Mouse (Mus musculus): ENCODE results near the gene Pou2f1. TPM values are rescaled to one million over a fixed set of nuclear protein-coding genes. Genes with fewer than 3 reads are reported as not detected.

Gene Pou2f1
- polyA plus RNA-seq, 1 experiment, result 39.7 TPM

- Histone ChIP-seq H3K27ac (ENCODE audit: control insufficient read depth, insufficient read depth, low read length) (peak overlapping the region; percentile 62), H3K4me1 (replicated peaks; ENCODE audit: control insufficient read depth, insufficient read depth, low read length) (peaks cover 50% of the 10 kb centered on the region), H3K27me3 (ENCODE audit: control insufficient read depth, insufficient read depth, low read length) (no peaks in the 10 kb centered on the region), H3K4me3 (ENCODE audit: control insufficient read depth, insufficient read depth, low read length) (no peak overlapping the region), H3K36me3 (ENCODE audit: control insufficient read depth, insufficient read depth, low read length) (peaks cover 30% of the 10 kb centered on the region)
- peak; percentile 23 for DNase-seq
- WGBS, result 78% methylated on average over 4 of the region's 4 CpGs
- no peak for TF ChIP-seq CTCF (IDR thresholded peaks at IDR 0.05; ENCODE audit: borderline replicate concordance, control insufficient read depth, extremely low read depth, insufficient read depth, low read length, poor library complexity)
- no peak for TF ChIP-seq POLR2A (IDR thresholded peaks at IDR 0.05; ENCODE audit: control insufficient read depth, extremely low read depth, insufficient read depth, low read length, poor library complexity)
These were observed 149.3 kb downstream of the Pou2f1 start for GRCm38 (mm10) chr1:165853131-165853721.

GRCm38 (mm10) chr1:165852131-165852530 lies 150.3 kb downstream of the Pou2f1 start:
- no peak for TF ChIP-seq CTCF (IDR thresholded peaks at IDR 0.05; ENCODE audit: borderline replicate concordance, control insufficient read depth, extremely low read depth, insufficient read depth, low read length, poor library complexity)
- no peak for TF ChIP-seq POLR2A (IDR thresholded peaks at IDR 0.05; ENCODE audit: control insufficient read depth, extremely low read depth, insufficient read depth, low read length, poor library complexity)
- Histone ChIP-seq H3K27ac (ENCODE audit: control insufficient read depth, insufficient read depth, low read length) (peak overlapping the region; percentile 23; the same call in 1 of the 2 replicates), H3K27me3 (ENCODE audit: control insufficient read depth, insufficient read depth, low read length) (no peaks in the 10 kb centered on the region), H3K36me3 (ENCODE audit: control insufficient read depth, insufficient read depth, low read length) (peaks cover 22% of the 10 kb centered on the region), H3K4me3 (ENCODE audit: control insufficient read depth, insufficient read depth, low read length) (no peak overlapping the region), H3K4me1 (replicated peaks; ENCODE audit: control insufficient read depth, insufficient read depth, low read length) (peaks cover 55% of the 10 kb centered on the region)
- WGBS, result 79% methylated on average over 5 of the region's 5 CpGs
- no peak for DNase-seq

GRCm38 (mm10) chr1:165849458-165850445 lies 152.7 kb downstream of the Pou2f1 start:
- Histone ChIP-seq H3K4me3 (ENCODE audit: control insufficient read depth, insufficient read depth, low read length) (no peak overlapping the region), H3K27me3 (ENCODE audit: control insufficient read depth, insufficient read depth, low read length) (no peaks in the 10 kb centered on the region), H3K27ac (ENCODE audit: control insufficient read depth, insufficient read depth, low read length) (peak overlapping the region; percentile 85), H3K4me1 (replicated peaks; ENCODE audit: control insufficient read depth, insufficient read depth, low read length) (peaks cover 64% of the 10 kb centered on the region), H3K36me3 (ENCODE audit: control insufficient read depth, insufficient read depth, low read length) (no peaks in the 10 kb centered on the region)
- WGBS, result 66% methylated on average over 17 of the region's 17 CpGs
- TF ChIP-seq POLR2A (IDR thresholded peaks at IDR 0.05; ENCODE audit: control insufficient read depth, extremely low read depth, insufficient read depth, low read length, poor library complexity) (no peak), CTCF (IDR thresholded peaks at IDR 0.05; ENCODE audit: borderline replicate concordance, control insufficient read depth, extremely low read depth, insufficient read depth, low read length, poor library complexity) (no peak)
- no peak for DNase-seq

- peak overlapping the region; percentile 46 for H3K4me3 ChIP-seq (ENCODE audit: control insufficient read depth, insufficient read depth, low read length)
- peaks cover 70% of the 10 kb centered on the region for H3K4me1 ChIP-seq (replicated peaks; ENCODE audit: control insufficient read depth, insufficient read depth, low read length)
- peak; percentile 81 for TF ChIP-seq POLR2A (IDR thresholded peaks at IDR 0.05; ENCODE audit: control insufficient read depth, extremely low read depth, insufficient read depth, low read length, poor library complexity)
- TF ChIP-seq CTCF (IDR thresholded peaks at IDR 0.05; ENCODE audit: borderline replicate concordance, control insufficient read depth, extremely low read depth, insufficient read depth, low read length, poor library complexity), result no peak
- no peaks in the 10 kb centered on the region for H3K36me3 ChIP-seq (ENCODE audit: control insufficient read depth, insufficient read depth, low read length)
- no peaks in the 10 kb centered on the region for H3K27me3 ChIP-seq (ENCODE audit: control insufficient read depth, insufficient read depth, low read length)
- 7% methylated on average over 4 of the region's 4 CpGs for WGBS
- DNase-seq, result peak; percentile 72
- peak overlapping the region; percentile 85 for H3K27ac ChIP-seq (ENCODE audit: control insufficient read depth, insufficient read depth, low read length)
These were observed 153.6 kb downstream of the Pou2f1 start for GRCm38 (mm10) chr1:165848881-165849280.

GRCm38 (mm10) chr1:165848417-165848816 lies 154.1 kb downstream of the Pou2f1 start:
- WGBS, result 30% methylated on average over 8 of the region's 8 CpGs
- Histone ChIP-seq H3K27me3 (ENCODE audit: control insufficient read depth, insufficient read depth, low read length) (no peaks in the 10 kb centered on the region), H3K27ac (ENCODE audit: control insufficient read depth, insufficient read depth, low read length) (peak overlapping the region; percentile 85), H3K4me1 (replicated peaks; ENCODE audit: control insufficient read depth, insufficient read depth, low read length) (peaks cover 72% of the 10 kb centered on the region), H3K36me3 (ENCODE audit: control insufficient read depth, insufficient read depth, low read length) (no peaks in the 10 kb centered on the region), H3K4me3 (ENCODE audit: control insufficient read depth, insufficient read depth, low read length) (peak overlapping the region; percentile 53)
- TF ChIP-seq POLR2A (IDR thresholded peaks at IDR 0.05; ENCODE audit: control insufficient read depth, extremely low read depth, insufficient read depth, low read length, poor library complexity), result no peak
- TF ChIP-seq CTCF (IDR thresholded peaks at IDR 0.05; ENCODE audit: borderline replicate concordance, control insufficient read depth, extremely low read depth, insufficient read depth, low read length, poor library complexity), result no peak
- DNase-seq, result no peak

- Histone ChIP-seq H3K36me3 (ENCODE audit: control insufficient read depth, insufficient read depth, low read length) (peaks cover 6% of the 10 kb centered on the region; the same call in 1 of the 2 replicates), H3K4me3 (ENCODE audit: control insufficient read depth, insufficient read depth, low read length) (peak overlapping the region; percentile 59), H3K27me3 (ENCODE audit: control insufficient read depth, insufficient read depth, low read length) (no peaks in the 10 kb centered on the region), H3K4me1 (replicated peaks; ENCODE audit: control insufficient read depth, insufficient read depth, low read length) (peaks cover 65% of the 10 kb centered on the region), H3K27ac (ENCODE audit: control insufficient read depth, insufficient read depth, low read length) (peak overlapping the region; percentile 98)
- WGBS, result under 1% methylated on average over 14 of the region's 14 CpGs
- TF ChIP-seq POLR2A (IDR thresholded peaks at IDR 0.05; ENCODE audit: control insufficient read depth, extremely low read depth, insufficient read depth, low read length, poor library complexity) (0 out of 2 replicates have a peak, but pooled peaks have one; percentile 46), CTCF (IDR thresholded peaks at IDR 0.05; ENCODE audit: borderline replicate concordance, control insufficient read depth, extremely low read depth, insufficient read depth, low read length, poor library complexity) (no peak)
- peak; percentile 81 for DNase-seq
These were observed 157.1 kb downstream of the Pou2f1 start for GRCm38 (mm10) chr1:165845366-165845765.

Data from thymus, adult 2 months (tissue).